Mouse (Mus musculus) MEL (cell line): Measurements from ENCODE around the gene Olfr1480.

Experiments
- CTCF ChIP-seq, 3 experiments: IDR thresholded peaks in 2 of 3; conservative IDR thresholded peaks in 1 of 3; 2 replicates each; pipeline ENCODE4 v1.5.1; 2011 to 2012; ENCODE audit warnings: low read length in 3 of 3, low read depth in 2 of 3, mild to moderate bottlenecking in 2 of 3, improper control_type of control experiment in 1 of 3, inconsistent platforms in 1 of 3, mixed read lengths in 1 of 3, moderate library complexity in 1 of 3; ENCODE audit not compliant: control insufficient read depth in 1 of 3, insufficient read depth in 1 of 3, poor library complexity in 1 of 3, severe bottlenecking in 1 of 3
- EP300 ChIP-seq, 2 experiments: IDR thresholded peaks; 2 replicates each; pipeline ENCODE4 v1.6.1; 2011; ENCODE audit warnings: improper control_type of control experiment in 2 of 2, low read length in 2 of 2, low read depth in 1 of 2, mild to moderate bottlenecking in 1 of 2
- MAZ ChIP-seq: IDR thresholded peaks from 2 replicates; pipeline ENCODE4 v1.6.1; 2012; ENCODE audit warnings: low read depth, mild to moderate bottlenecking, inconsistent platforms, low read length, improper control_type of control experiment
- MYC ChIP-seq: IDR thresholded peaks from 2 replicates; pipeline ENCODE4 v1.6.1; 2011; ENCODE audit warnings: low read depth, mild to moderate bottlenecking, low read length, improper control_type of control experiment, moderate library complexity
- NELFE ChIP-seq: IDR thresholded peaks from 2 replicates; pipeline ENCODE4 v1.6.1; 2011; ENCODE audit warnings: low read depth, low read length, improper control_type of control experiment
- NRF1 ChIP-seq: IDR thresholded peaks from 2 replicates; pipeline ENCODE4 v1.6.1; 2014; ENCODE audit warnings: low read depth, mild to moderate bottlenecking, inconsistent platforms, low read length, improper control_type of control experiment, moderate library complexity; ENCODE audit not compliant: poor library complexity, insufficient read depth, severe bottlenecking
- POLR2A ChIP-seq, 2 experiments: IDR thresholded peaks; 2 replicates each; pipeline ENCODE4 v1.6.1; 2011 to 2012; ENCODE audit warnings: low read length in 2 of 2, mild to moderate bottlenecking in 2 of 2, control low read depth in 1 of 2, improper control_type of control experiment in 1 of 2, low read depth in 1 of 2, moderate library complexity in 1 of 2; ENCODE audit not compliant: control insufficient read depth in 1 of 2, insufficient read depth in 1 of 2, poor library complexity in 1 of 2
- RCOR1 ChIP-seq: IDR thresholded peaks from 2 replicates; pipeline ENCODE4 v1.6.1; 2012; ENCODE audit warnings: low read depth, mild to moderate bottlenecking, inconsistent platforms, low read length, improper control_type of control experiment
- SMC3 ChIP-seq: IDR thresholded peaks from 2 replicates; pipeline ENCODE4 v1.6.1; 2011; ENCODE audit warnings: low read depth, low read length, improper control_type of control experiment
- TBP ChIP-seq: IDR thresholded peaks from 2 replicates; pipeline ENCODE4 v1.8.0; 2011; ENCODE audit warnings: low read depth, low read length, improper control_type of control experiment
- UBTF ChIP-seq: IDR thresholded peaks from 2 replicates; pipeline ENCODE4 v1.6.1; 2012; ENCODE audit warnings: low read depth, mild to moderate bottlenecking, inconsistent platforms, low read length, improper control_type of control experiment, moderate library complexity, borderline replicate concordance; ENCODE audit not compliant: insufficient read depth
- USF2 ChIP-seq, 2 experiments: IDR thresholded peaks; 2 replicates each; pipeline ENCODE4 v1.6.1; 2011 to 2012; ENCODE audit warnings: improper control_type of control experiment in 2 of 2, low read length in 2 of 2, borderline replicate concordance in 1 of 2, inconsistent platforms in 1 of 2, low read depth in 1 of 2, mild to moderate bottlenecking in 1 of 2; ENCODE audit not compliant: insufficient read depth in 1 of 2
- ZKSCAN1 ChIP-seq: IDR thresholded peaks from 2 replicates; pipeline ENCODE4 v1.6.1; 2012; ENCODE audit warnings: low read depth, mild to moderate bottlenecking, inconsistent platforms, low read length, improper control_type of control experiment, moderate library complexity

GRCm38 (mm10) chr19:13500246-13500645 lies 27.5 kb upstream of the Olfr1480 start, which contains the start of gene Olfr1477:
- TF ChIP-seq CTCF (IDR thresholded peaks at IDR 0.05 in 2 of 3, conservative IDR thresholded peaks at IDR 0.05 in 1 of 3; ENCODE audit: control insufficient read depth in 1 of 3, insufficient read depth in 1 of 3, low read depth in 2 of 3, low read length in 3 of 3, poor library complexity in 1 of 3, severe bottlenecking in 1 of 3) (no peak), POLR2A (IDR thresholded peaks at IDR 0.05; ENCODE audit: control insufficient read depth in 1 of 2, insufficient read depth in 1 of 2, low read depth in 1 of 2, low read length in 2 of 2, poor library complexity in 1 of 2) (no peak), NRF1 (no peak), EP300 (IDR thresholded peaks at IDR 0.05; ENCODE audit: low read depth in 1 of 2, low read length in 2 of 2) (no peak), MAZ (no peak), SMC3 (no peak), NELFE (no peak), MYC (no peak), USF2 (IDR thresholded peaks at IDR 0.05; ENCODE audit: borderline replicate concordance in 1 of 2, insufficient read depth in 1 of 2, low read depth in 1 of 2, low read length in 2 of 2) (no peak), RCOR1 (no peak), UBTF (no peak), TBP (no peak), ZKSCAN1 (no peak)
